Mouse (Mus musculus): ENCODE results near the gene Alox12b.

Alox12b gene

GRCm38 (mm10) chr11:69172606-69173005 is 15.8 kb downstream of the Alox12b start:
- WGBS = 89% methylated on average over 2 of the region's 2 CpGs

DNA sequence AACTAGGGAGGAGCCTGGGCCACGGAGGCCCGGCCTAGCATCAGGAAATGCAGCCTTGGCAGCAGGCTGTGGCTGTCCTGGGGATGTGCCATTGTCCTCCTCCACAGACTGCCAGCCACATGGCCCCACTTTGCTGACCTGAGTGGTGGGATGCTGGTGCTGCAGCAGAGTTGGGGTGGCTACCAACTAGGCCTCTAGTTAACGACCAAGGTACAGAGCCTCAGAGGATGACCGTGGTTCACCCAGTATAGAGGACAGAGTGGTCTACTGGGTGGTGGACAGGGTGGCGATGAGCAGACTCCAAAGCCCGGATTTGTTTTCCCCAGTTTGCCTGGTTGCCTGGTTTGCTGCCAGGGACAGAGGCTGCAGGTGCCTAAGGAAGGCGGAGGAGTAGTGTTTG is 17.9 kb downstream of the Alox12b start:
- WGBS = 61% methylated on average over 7 of the region's 7 CpGs

GRCm38 (mm10) chr11:69178525-69178924 is 21.7 kb downstream of the Alox12b start:
- WGBS = 46% methylated on average over 3 of the region's 3 CpGs

DNA sequence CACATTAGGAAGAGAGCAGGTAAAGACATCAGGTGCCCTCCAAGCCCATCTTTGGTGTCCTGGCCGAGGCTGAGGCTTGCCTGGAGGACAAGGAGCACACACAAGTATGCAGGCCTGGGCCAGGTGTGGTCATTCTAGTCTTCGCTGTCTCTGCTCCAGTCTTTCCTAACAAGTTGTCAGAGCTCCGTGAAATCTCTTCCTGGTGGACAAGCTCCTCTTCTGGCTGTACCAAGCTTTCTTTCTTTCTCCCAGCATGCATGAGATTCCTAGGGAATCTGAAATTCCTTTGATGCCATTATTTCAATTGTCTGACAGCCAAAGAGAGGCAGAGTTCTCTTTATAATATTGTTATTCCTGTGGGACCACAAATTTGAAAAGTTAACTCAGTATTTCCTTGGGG is 22.7 kb downstream of the Alox12b start:
- 65% methylated on average over 3 of the region's 3 CpGs for WGBS

GRCm38 (mm10) chr11:69180120-69180519 is 23.3 kb downstream of the Alox12b start:
- WGBS = 94% methylated on average over 4 of the region's 4 CpGs

DNA sequence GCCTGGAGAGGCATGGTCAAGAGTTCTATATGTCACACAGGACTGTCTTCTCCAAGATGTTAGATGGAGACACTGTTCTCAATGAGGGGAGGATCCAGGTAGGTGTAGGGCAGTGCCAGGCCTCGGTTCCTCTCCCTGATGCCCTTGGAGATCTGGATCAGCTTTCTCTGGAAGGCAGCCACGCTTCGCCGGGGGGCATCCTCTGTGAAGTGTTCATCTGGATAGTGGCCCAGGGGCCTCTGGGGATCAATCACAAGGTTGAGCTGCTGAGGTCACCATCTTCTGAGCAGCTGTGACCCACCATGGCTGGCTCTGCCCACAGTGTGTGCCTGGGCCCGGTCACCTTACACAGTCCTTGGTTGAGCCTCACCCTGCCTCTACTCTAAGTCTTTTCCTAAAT is 28.2 kb downstream of the Alox12b start:
- WGBS = 94% methylated on average over 5 of the region's 5 CpGs

DNA sequence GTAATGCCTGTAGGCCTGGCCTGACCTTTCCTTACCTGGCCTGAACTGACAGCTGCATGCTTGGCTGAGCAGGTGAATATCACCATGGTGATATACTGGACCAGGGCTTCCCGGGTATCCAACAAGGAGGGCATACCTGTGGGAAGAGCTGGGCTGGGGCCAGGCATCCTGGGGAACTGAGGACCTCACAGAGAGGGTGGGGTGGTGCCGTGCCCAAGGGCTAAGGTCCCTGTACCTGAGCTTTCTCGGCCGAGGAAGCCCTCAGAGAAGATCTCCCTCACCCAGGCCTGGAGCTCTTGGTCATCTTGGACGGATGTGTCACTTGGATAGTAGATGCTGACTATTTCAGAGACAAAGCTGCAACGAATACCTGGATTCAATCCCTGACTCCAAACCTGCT is 29.1 kb downstream of the Alox12b start:
- WGBS = 85% methylated on average over 6 of the region's 6 CpGs

- WGBS = 2% methylated on average over 1 of the region's 1 CpGs
Observed at GRCm38 (mm10) chr11:69192840-69193239, 36.1 kb downstream of the Alox12b start.

GRCm38 (mm10) chr11:69196766-69197165 is 40.0 kb downstream of the Alox12b start:
- 8% methylated on average over 5 of the region's 5 CpGs for WGBS

DNA sequence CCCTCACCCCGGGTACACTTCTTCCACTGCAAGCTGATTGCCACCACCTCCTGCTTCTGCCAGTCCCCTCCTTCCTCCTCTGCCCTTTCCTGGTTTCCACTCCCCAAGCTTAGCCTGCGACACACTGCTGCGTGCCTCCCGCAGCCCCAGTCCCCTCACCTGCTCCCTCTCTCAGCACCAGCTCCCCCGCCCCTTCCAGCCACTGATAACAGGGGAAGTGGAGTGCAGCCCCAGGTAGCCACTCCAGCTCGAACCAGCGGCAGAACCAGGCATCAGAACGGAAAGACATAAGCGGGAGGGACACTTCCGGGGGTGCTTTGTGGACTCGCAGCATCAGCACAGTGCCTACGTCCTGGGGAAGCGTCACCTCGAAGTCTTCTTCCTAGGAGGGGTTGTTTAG is 40.4 kb downstream of the Alox12b start:
- WGBS = under 1% methylated on average over 14 of the region's 14 CpGs

GRCm38 (mm10) chr11:69197743-69198142 is 41.0 kb downstream of the Alox12b start, which contains the start of gene Alox8:
Gene Alox8, minus strand, starts transcription at chr11:69197843.
- WGBS = 30% methylated on average over 6 of the region's 6 CpGs

GRCm38 (mm10) chr11:69199251-69199650 is 42.5 kb downstream of the Alox12b start:
- 93% methylated on average over 1 of the region's 1 CpGs for WGBS

GRCm38 (mm10) chr11:69200231-69200630 is 43.4 kb downstream of the Alox12b start:
- 82% methylated on average over 6 of the region's 6 CpGs for WGBS

GRCm38 (mm10) chr11:69202469-69203230 is 45.9 kb downstream of the Alox12b start:
- 78% methylated on average over 13 of the region's 13 CpGs for WGBS

DNA sequence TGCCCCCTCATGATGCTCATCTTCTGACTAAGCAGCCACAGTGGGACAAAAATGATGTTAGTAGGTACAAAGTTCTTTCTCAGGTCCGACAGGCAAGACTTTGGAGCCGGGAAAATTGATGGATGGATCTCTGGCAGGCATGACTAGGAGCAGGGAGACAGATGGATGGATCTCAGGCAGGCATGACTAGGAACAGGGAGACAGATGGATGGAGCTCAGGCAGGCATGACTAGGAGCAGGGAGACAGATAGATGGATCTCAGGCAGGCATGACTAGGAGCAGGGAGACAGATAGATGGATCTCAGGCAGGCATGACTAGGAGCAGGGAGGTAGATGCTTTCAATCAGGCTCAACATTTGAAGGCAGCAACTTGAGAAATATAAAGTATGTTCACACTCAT is 54.6 kb downstream of the Alox12b start:
- WGBS = 23% methylated on average over 2 of the region's 2 CpGs

- WGBS = 92% methylated on average over 5 of the region's 5 CpGs
Observed at GRCm38 (mm10) chr11:69217411-69217810, 60.6 kb downstream of the Alox12b start.

DNA sequence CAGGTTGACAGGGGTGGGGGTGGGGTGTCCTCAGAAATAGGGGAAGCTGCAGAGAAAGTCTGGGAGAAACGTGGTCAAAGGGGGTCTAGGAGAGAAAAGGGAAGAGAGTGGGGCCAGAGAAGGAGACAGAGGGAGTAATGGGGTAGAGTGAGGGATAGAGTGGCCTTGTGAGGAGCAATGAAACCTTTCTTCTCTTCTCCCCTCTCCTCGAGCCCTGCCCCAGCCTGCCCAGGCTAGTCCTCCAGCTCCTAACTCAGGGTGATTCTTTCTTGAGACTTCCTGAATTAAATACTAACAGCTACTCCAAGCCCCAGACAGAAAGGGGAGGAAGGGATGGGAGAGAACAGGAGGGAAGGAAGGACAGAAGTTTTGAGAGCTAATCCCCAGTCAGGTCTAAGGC is 61.9 kb downstream of the Alox12b start:
- WGBS = 72% methylated on average over 2 of the region's 2 CpGs
